Mouse (Mus musculus) macrophage (primary cell): ENCODE measurements around the gene H2-T23. TPM values are rescaled to one million over a fixed set of nuclear protein-coding genes. Genes with fewer than 3 reads are reported as not detected.
A peak's percentile ranks its signal among the peaks of the same experiment; 100 is the strongest.
"Not testable (repeated sequence)": the region's sequence is repeated elsewhere in the genome, so short reads cannot be mapped to it uniquely, and the experiment has no call there.

ENCODE experiments used
- H3K27ac ChIP-seq: fragments of 350-480 bp; formaldehyde crosslinking; 2 replicates; pipeline ENCODE4 v1.9.0; 2021
- H3K36me3 ChIP-seq: fragments of 350-480 bp; formaldehyde crosslinking; 2 replicates; pipeline ENCODE4 v1.9.0; 2021; ENCODE audit errors: inconsistent target
- H3K4me3 ChIP-seq: fragments of 350-480 bp; formaldehyde crosslinking; 2 replicates; pipeline ENCODE4 v1.9.0; 2021; ENCODE audit errors: inconsistent target
- H3K79me2 ChIP-seq: fragments of 350-480 bp; formaldehyde crosslinking; 2 replicates; pipeline ENCODE4 v1.9.0; 2021; ENCODE audit errors: inconsistent target
- WGBS: methylation state at CpG from one replicate; pipeline ENCODE4 v1.1.7; 2026; ENCODE audit warnings: inconsistent platforms; ENCODE audit not compliant: missing documents; 5-methylcytosine and 5-hydroxymethylcytosine counted together
- polyA plus RNA-seq: library from polyadenylated mRNA; stranded (reverse); fragments of 250-400 nt; gene quantifications from 3 replicates; pipeline ENCODE4 v1.2.4, GENCODE M21; 2018; ENCODE audit warnings: inconsistent platforms

H2-T23 gene
- polyA plus RNA-seq, 1 experiment from 2014 or later = 196 TPM

DNA sequence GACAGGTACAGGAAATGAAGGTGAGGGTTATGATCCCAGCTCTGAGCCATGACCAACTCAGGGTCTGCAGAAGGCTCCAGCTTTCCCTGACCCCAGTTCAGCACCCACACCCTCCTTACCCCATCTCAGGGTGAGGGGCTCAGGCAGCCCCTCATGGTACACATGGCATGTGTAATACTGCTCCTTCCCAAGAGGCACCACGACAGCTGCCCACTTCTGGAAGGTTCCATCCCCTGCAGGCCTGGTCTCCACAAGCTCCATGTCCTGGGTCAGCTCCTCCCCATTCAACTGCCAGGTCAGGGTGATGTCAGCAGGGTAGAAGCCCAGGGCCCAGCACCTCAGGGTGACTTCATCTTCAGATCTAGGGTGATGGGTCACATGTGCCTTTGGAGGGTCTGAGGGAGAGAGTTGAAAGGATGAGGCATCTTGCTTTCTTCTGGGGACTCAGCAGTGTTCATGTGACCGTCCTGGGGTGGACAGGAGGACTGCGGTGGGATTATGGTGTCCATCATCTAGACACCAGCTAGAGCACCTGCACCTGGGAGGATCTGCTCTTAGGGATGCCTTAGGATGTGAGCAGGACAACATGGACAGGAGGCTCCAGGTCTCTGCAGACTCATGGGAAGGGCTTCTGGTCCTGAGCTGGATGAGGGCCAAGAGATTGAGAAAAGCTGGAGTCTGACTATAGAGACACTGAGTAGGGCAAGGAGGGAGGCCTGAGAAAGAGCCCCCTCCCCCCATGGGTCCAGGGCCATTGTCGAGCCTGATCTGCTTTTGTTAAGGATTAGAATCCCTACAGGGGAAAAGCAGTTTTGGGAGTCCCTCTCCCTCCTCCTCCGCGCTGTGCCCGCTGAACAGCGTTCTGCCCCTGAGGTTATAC lies 1.7 kb downstream of the H2-T23 start:
- Histone ChIP-seq H3K4me3 (peak overlapping the region; percentile 68), H3K79me2 (peaks cover 21% of the 10 kb centered on the region), H3K27ac (peak overlapping the region; percentile 65)
- WGBS = 66% methylated on average over 7 of the region's 8 CpGs
- H3K36me3 ChIP-seq = not testable (repeated sequence)

DNA sequence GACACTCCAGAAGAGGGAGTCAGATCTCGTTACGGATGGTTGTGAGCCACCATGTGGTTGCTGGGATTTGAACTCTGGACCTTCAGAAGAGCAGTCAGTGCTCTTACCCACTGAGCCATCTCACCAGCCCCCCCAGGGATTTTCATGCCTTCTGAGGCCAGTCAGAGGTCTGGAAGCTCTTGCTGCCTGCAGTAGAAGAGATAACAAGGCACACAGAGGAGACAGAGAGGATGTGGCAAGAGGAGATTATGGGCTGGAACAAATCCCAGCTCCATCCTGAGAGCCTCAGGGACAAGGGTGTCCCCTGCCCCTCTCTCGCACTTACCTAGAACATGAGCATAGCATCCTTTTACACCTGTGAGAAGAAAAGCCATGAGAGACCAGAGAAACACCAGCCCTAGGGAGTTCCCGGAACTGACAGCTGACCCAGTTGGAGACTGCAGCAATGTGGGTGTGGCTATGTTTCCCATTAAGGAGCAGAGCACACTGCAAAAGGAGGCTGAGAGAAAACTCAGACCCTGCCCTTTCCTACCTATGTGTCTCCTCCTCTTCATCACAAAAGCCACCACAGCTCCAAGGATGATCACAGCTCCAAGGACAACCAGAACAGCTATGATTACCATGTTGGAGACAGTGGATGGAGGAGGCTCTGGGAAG lies 2.5 kb downstream of the H2-T23 start:
- H3K79me2 ChIP-seq = peaks cover 21% of the 10 kb centered on the region
- 95% methylated on average over 2 of the region's 4 CpGs for WGBS
- H3K27ac ChIP-seq, H3K4me3 ChIP-seq, H3K36me3 ChIP-seq: not testable (repeated sequence)

DNA sequence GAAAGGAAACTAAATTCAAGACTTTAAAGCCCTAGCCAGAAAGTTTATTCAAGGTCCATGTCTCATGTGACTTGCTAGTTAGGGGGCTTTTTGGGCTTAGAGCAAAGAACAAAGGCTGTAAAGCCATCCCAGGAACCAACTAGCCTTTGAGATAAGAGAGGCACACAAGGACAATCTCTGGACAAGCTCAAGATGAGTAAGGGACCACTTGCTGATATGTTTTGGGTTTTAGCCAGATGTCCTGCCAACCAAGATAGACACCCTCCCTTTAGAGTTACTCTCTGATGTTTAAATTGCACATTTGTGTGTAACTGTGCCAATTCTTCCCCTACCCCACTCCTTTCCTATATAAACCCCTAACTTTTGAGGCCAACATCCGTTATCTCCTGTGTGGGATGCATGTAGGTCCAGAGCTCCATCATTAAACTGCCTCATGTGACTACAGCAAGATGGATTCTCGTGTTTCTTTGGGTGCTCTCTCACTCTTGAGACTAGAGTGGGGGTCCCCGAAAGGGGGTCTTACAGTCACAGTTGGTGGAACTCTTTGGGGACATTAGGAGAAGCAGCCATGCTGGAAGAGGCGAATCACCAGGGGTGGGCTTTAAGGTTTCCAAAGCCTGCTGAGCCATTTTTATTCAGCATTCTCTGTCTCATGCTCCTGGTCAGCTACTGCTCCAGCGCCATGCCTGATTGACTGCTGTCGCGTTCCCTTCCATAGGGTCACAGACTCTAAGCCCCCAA lies 3.6 kb downstream of the H2-T23 start:
- H3K4me3 ChIP-seq = no peak overlapping the region
- peaks cover 6% of the 10 kb centered on the region; the same call in 1 of the 2 replicates for H3K36me3 ChIP-seq
- 94% methylated on average over 7 of the region's 7 CpGs for WGBS
- H3K27ac ChIP-seq = no peak overlapping the region
- H3K79me2 ChIP-seq = peaks cover 21% of the 10 kb centered on the region

GRCm38 (mm10) chr17:36027663-36028062 lies 5.0 kb downstream of the H2-T23 start:
- no peak overlapping the region for H3K27ac ChIP-seq
- H3K79me2 ChIP-seq = peaks cover 21% of the 10 kb centered on the region
- H3K36me3 ChIP-seq = peaks cover 6% of the 10 kb centered on the region; the same call in 1 of the 2 replicates
- no peak overlapping the region for H3K4me3 ChIP-seq
- 100% methylated on average over 4 of the region's 4 CpGs for WGBS

GRCm38 (mm10) chr17:36025901-36026300 lies 6.8 kb downstream of the H2-T23 start:
- H3K27ac ChIP-seq = no peak overlapping the region
- peaks cover 6% of the 10 kb centered on the region; the same call in 1 of the 2 replicates for H3K36me3 ChIP-seq

GRCm38 (mm10) chr17:36025197-36025596 lies 7.5 kb downstream of the H2-T23 start:
- WGBS = 82% methylated on average over 5 of the region's 5 CpGs
- peaks cover 2% of the 10 kb centered on the region; the same call in 1 of the 2 replicates for H3K79me2 ChIP-seq
- H3K27ac ChIP-seq = peak overlapping the region; percentile 96
- peaks cover 1% of the 10 kb centered on the region; the same call in 1 of the 2 replicates for H3K36me3 ChIP-seq
- no peak overlapping the region for H3K4me3 ChIP-seq

More at GRCm38 (mm10) chr17:36025901-36026300, 6.8 kb downstream of the H2-T23 start:
- Histone ChIP-seq H3K79me2 (peaks cover 8% of the 10 kb centered on the region; the same call in 1 of the 2 replicates), H3K4me3 (no peak overlapping the region)
- whole genome bisulfite sequencing = 81% methylated on average over 4 of the region's 4 CpGs

DNA sequence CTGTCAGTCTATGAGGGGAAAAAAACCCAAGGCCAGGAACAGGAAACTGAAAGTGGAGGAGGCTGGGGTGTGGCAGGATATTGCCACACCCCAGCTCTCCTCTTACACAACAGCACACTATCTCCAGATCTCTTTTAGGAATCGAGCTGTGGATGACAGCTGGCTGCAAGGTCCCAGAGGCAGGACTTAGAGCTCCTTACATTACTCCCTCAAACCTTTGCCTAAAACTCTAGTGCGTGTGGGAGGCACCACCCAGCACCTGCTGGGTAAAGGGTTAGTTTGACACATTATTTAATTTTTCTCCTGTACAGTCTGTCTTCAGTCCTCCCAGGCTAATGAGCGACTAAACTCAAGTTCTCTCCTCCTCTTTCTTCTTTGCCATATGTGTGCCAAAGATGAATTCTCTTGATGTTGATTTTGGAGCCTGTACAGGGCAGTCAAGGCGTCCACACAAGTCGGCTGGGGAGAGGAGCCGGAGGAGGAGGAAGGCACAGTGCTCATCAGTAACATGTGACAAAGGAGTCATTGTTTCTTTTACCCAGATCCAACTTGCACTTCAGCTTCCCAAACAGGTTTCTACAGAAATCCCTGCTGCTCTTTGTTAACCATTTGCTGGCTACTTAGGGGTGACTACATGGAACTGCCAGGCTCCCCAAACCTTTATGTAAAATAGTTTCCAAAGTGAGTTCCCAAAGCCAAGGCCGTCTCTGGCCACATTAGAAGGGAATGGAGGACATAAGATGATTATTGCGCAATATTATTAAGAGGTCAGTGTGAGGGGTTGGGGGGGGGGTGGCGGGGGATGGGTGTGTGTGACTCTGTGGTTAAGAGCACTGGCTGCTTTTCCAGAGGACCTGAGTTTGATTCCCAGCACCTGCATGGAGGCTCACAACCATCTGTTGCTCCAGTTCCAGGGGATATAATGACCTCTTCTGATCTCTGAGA lies 8.7 kb downstream of the H2-T23 start:
- peaks cover 13% of the 10 kb centered on the region for H3K79me2 ChIP-seq
- H3K27ac ChIP-seq = peak overlapping the region; percentile 96
- H3K4me3 ChIP-seq = no peak overlapping the region
- H3K36me3 ChIP-seq = no peaks in the 10 kb centered on the region
- 28% methylated on average over 7 of the region's 9 CpGs for WGBS

DNA sequence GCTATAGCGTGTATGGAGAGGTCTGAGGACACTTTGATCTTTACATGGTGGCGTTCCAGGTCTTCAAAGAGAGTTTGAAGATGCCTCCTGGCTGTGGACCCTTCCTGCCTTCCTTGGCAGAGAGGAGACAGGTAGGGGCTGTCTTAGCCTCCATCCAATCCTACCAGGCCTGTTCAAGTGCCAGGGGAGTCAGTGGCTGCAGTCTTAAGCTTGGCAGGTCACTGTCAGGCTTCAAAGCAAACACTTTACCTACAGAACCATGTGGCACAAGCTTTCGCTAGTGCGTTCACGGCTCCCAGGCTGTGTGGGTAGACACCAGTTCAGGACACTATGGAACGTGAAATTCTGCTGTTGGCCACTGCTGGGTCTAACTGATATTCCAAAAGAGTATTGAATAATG lies 9.7 kb downstream of the H2-T23 start:
- Histone ChIP-seq H3K79me2 (peaks cover 24% of the 10 kb centered on the region), H3K27ac (peak overlapping the region; percentile 96), H3K36me3 (peaks cover 4% of the 10 kb centered on the region; the same call in 1 of the 2 replicates), H3K4me3 (no peak overlapping the region)
- 94% methylated on average over 6 of the region's 6 CpGs for WGBS

DNA sequence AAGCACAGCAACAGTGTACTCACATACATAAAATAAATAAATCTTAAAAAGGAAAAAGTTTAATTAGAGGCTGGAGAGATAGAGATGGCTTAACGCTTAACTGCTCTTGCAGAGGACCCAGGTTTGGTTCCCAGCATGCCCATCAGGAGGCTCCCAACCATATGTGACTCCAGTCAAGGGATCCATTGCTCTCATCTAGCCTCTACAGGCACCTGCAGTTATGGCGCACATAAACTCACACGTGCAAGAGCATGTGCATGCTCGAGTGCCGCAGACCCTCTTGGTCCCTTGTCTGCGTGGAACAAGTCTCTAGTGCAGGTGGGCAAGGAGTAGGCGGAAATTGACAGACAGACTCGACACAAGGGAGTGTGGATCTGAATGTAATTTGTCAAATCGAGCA lies 10.6 kb downstream of the H2-T23 start:
- WGBS = 75% methylated on average over 9 of the region's 9 CpGs
- H3K36me3 ChIP-seq = peaks cover 12% of the 10 kb centered on the region
- no peak overlapping the region for H3K4me3 ChIP-seq
- peaks cover 32% of the 10 kb centered on the region for H3K79me2 ChIP-seq
- peak overlapping the region; percentile 96 for H3K27ac ChIP-seq

DNA sequence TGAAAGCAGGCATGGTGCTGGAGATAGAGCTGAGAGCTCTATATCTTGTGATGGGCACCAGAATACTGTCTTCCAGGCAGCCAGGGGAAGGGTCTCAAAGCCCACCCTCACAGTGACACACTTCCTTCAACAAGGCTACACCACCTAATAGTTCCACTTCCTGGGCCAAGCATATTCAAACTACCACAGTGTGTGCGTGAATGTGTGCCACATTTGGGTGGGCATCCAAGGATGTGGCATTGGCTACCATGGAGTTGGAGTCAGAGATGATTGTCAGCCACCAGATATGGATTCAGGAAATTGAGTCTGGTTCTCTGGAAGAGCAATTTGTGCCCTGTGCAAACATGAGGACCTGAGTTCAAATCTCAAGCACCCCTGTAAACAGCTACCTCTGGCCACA lies 11.3 kb downstream of the H2-T23 start:
- WGBS = 88% methylated on average over 1 of the region's 1 CpGs
- Histone ChIP-seq H3K4me3 (no peak overlapping the region), H3K79me2 (peaks cover 40% of the 10 kb centered on the region), H3K27ac (peak overlapping the region; percentile 96), H3K36me3 (peaks cover 20% of the 10 kb centered on the region)

DNA sequence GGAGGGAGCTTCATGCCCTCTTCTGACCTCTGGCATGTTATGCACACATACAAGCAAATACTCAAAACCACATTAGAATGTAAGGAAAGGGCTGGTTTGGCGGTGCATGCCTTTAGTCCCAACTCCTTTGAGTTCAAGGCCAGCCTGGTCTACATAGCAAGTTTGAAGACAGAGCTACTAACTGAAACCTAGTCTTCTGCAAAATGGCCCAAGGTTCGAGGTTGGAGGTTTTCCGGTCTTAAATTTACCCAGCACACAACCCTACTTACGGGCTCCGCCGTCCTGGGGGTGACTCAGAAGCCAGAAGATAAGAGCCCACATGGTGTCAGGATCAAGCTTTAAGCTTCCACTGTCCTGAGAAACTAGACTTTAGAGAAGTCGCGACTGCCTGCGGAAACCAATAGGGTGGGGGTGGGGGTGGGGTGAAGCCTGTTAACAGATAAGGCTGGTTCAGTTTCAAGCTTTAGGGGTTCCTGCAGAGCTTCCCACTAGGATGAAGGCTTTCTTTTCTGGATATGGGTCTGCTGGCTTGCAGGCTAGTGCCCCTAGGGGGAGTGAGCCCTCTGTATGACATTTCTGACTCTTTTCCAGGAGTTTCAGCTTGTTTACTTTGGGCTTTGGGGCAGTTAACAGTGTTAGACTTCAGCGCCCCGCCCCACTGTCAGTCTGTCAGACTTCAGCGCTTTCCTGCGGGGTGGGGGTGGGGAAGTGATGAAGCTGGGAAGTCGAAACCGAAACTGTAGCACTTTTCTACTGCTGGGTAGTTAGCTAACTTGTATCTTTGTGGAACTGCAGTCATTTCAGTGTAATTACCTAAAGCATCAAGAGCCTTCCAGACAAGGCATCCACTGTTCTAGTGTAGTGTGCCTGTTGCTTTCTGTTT lies 12.2 kb downstream of the H2-T23 start, which contains the start of gene H2-T24:
Gene H2-T24 (minus strand): TSS at position 370 of the 883 bp plus-strand sequence.
- 0% methylated on average over 15 of the region's 15 CpGs for WGBS
- Histone ChIP-seq H3K36me3 (peaks cover 29% of the 10 kb centered on the region), H3K79me2 (peaks cover 49% of the 10 kb centered on the region), H3K27ac (peak within 1 kb of the TSS; percentile 96), H3K4me3 (peak within 1 kb of the TSS; percentile 64)

- 39% methylated on average over 3 of the region's 3 CpGs for WGBS
- Histone ChIP-seq H3K4me3 (peak overlapping the region; percentile 64), H3K36me3 (peaks cover 38% of the 10 kb centered on the region), H3K27ac (peak overlapping the region; percentile 96), H3K79me2 (peaks cover 58% of the 10 kb centered on the region)
Observed at GRCm38 (mm10) chr17:36019519-36019918, 13.1 kb downstream of the H2-T23 start.

GRCm38 (mm10) chr17:36018979-36019378 lies 13.7 kb downstream of the H2-T23 start:
- peaks cover 63% of the 10 kb centered on the region for H3K79me2 ChIP-seq
- WGBS = 55% methylated on average over 2 of the region's 2 CpGs
- peak overlapping the region; percentile 96 for H3K27ac ChIP-seq
- H3K4me3 ChIP-seq = peak overlapping the region; percentile 64
- H3K36me3 ChIP-seq = peaks cover 43% of the 10 kb centered on the region
